Comparison of ENCODE assay signal across 8 mouse cellular contexts in the genomic region with DNA sequence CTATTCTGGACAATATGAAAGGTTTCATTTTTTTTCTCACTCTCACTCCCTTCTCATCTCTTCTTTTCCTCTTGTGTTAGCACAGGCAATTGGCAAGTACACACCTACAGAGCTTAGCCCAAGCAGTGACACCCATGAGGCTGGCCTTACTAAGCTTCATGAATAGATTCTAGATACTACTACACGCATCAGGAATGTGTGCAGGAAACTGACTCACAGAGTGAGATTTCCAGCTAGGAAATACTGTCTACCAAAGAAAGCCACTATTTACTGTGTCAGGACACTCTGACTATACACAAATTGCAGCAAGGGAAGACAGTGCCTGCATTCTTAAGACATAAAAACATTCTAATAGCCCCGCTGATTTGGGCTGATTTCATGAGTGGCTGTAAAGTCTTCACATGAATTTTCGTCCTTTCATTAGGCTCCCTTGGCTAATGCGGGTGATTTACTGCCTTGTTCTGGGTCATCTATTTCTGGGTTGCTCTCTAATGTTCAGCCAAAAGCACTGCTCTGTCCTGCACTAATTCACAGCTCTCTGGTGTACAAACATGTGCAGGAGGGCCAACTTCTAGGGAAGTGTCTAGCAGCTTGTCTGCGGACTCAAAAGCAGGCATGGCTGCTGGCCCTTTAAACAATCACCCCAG.
DNase-seq lines count a peak whose midpoint lies in the region; ATAC-seq and TF ChIP-seq lines count a peak whose summit lies in the region.

No protein-coding gene starts in this region.

- no peak overlapping the region for H3K4me3 ChIP-seq in midbrain, embryonic 16.5 days (ENCODE audit: low read depth, low read length)
- H3K4me3 ChIP-seq in midbrain, embryonic 15.5 days = no peak overlapping the region
- no peak overlapping the region for H3K4me3 ChIP-seq in heart, embryonic 16.5 days (ENCODE audit: low read length)
- H3K4me3 ChIP-seq in myocyte = no peak overlapping the region

- peak; percentile 9 for DNase-seq in cerebellum, adult 11-12 months
- DNase-seq in cerebellum, postnatal 10 days = no peak
- no peak for DNase-seq in spleen, postnatal 36 days (ENCODE audit: low spot score in 2 of 2)
- DNase-seq in right cerebral cortex, postnatal 25 days = no peak

- no peaks in the 10 kb centered on the region for H3K36me3 ChIP-seq in midbrain, embryonic 16.5 days (ENCODE audit: control insufficient read depth, insufficient read depth, low read length)
- no peaks in the 10 kb centered on the region for H3K36me3 ChIP-seq in midbrain, embryonic 15.5 days (replicated peaks)
- H3K36me3 ChIP-seq in heart, embryonic 16.5 days (ENCODE audit: control insufficient read depth, insufficient read depth) = peaks cover 18% of the 10 kb centered on the region
- H3K36me3 ChIP-seq in myocyte (ENCODE audit: control insufficient read depth, insufficient read depth) = no peaks in the 10 kb centered on the region

- H3K27me3 ChIP-seq in midbrain, embryonic 16.5 days (ENCODE audit: control insufficient read depth, insufficient read depth, low read depth, low read length) = no peaks in the 10 kb centered on the region
- no peaks in the 10 kb centered on the region for H3K27me3 ChIP-seq in midbrain, embryonic 15.5 days (replicated peaks)
- no peaks in the 10 kb centered on the region for H3K27me3 ChIP-seq in heart, embryonic 16.5 days (ENCODE audit: control insufficient read depth, insufficient read depth, low read length)
- no peaks in the 10 kb centered on the region for H3K27me3 ChIP-seq in myocyte (ENCODE audit: control insufficient read depth, insufficient read depth, insufficient read length)

- H3K79me2 ChIP-seq in myocyte (ENCODE audit: control insufficient read depth, insufficient read depth) = no peaks in the 10 kb centered on the region

- no peaks in the 10 kb centered on the region for H3K4me1 ChIP-seq in midbrain, embryonic 16.5 days (ENCODE audit: control insufficient read depth, insufficient read depth, low read length)
- no peaks in the 10 kb centered on the region for H3K4me1 ChIP-seq in midbrain, embryonic 15.5 days
- peaks cover 25% of the 10 kb centered on the region for H3K4me1 ChIP-seq in heart, embryonic 16.5 days (ENCODE audit: control insufficient read depth, insufficient read depth, low read length)

- no peak for TF ChIP-seq POLR2A in myocyte (IDR thresholded peaks at IDR 0.05; ENCODE audit: insufficient read length, low read depth)

- ATAC-seq in midbrain, embryonic 16.5 days = peak; percentile 38; the same call in 1 of the 2 replicates
- ATAC-seq in midbrain, embryonic 15.5 days (replicated peaks) = no peak
- peak; percentile 34; the same call in 1 of the 2 replicates for ATAC-seq in heart, embryonic 16.5 days (replicated peaks; ENCODE audit: extremely low read depth, insufficient read depth, low FRiP score)

- H3K9ac ChIP-seq in midbrain, embryonic 16.5 days (ENCODE audit: low read depth, low read length) = no peak overlapping the region
- H3K9ac ChIP-seq in midbrain, embryonic 15.5 days = no peak overlapping the region
- H3K9ac ChIP-seq in heart, embryonic 16.5 days (ENCODE audit: low read length) = peak overlapping the region; percentile 1; the same call in 1 of the 2 replicates

- no peak overlapping the region for H3K27ac ChIP-seq in midbrain, embryonic 16.5 days (ENCODE audit: low read length)
- H3K27ac ChIP-seq in midbrain, embryonic 15.5 days = no peak overlapping the region
- peak overlapping the region; percentile 78 for H3K27ac ChIP-seq in heart, embryonic 16.5 days (ENCODE audit: low read length)

- no peak overlapping the region for H3K4me2 ChIP-seq in midbrain, embryonic 16.5 days (ENCODE audit: low read length)
- H3K4me2 ChIP-seq in midbrain, embryonic 15.5 days = no peak overlapping the region
- no peak overlapping the region for H3K4me2 ChIP-seq in heart, embryonic 16.5 days (ENCODE audit: low read depth, low read length)
- H3K4me2 ChIP-seq in myocyte (ENCODE audit: low read depth) = peak overlapping the region; percentile 44

- no peak overlapping the region for H3ac ChIP-seq in myocyte (ENCODE audit: control insufficient read depth, insufficient read length)

- no peaks in the 10 kb centered on the region for H3K9me3 ChIP-seq in midbrain, embryonic 16.5 days (replicated peaks; ENCODE audit: control insufficient read depth, low read length, poor library complexity, severe bottlenecking)
- no peaks in the 10 kb centered on the region for H3K9me3 ChIP-seq in midbrain, embryonic 15.5 days
- H3K9me3 ChIP-seq in heart, embryonic 16.5 days (replicated peaks; ENCODE audit: control insufficient read depth, low read length) = no peaks in the 10 kb centered on the region

- WGBS in midbrain, embryonic 16.5 days = 71% methylated on average over 5 of the region's 5 CpGs
- 73% methylated on average over 5 of the region's 5 CpGs for WGBS in midbrain, embryonic 15.5 days
- WGBS in heart, embryonic 16.5 days = 35% methylated on average over 5 of the region's 5 CpGs

TF ChIP-seq in myocyte, 11 proteins besides CTCF, POLR2A, EP300 and RAD21:
- TF ChIP-seq MYOG (IDR thresholded peaks at IDR 0.05; ENCODE audit: control insufficient read depth in 1 of 3, insufficient read depth in 1 of 3, insufficient read length in 2 of 3, low read depth in 2 of 3) = no peak
- no peak for TF ChIP-seq MYOD1 (IDR thresholded peaks at IDR 0.05; ENCODE audit: control insufficient read depth in 1 of 3, insufficient read length in 2 of 3, low read depth in 2 of 3)
- no peak for TF ChIP-seq SRF (IDR thresholded peaks at IDR 0.05; ENCODE audit: control insufficient read depth, insufficient read length, low read depth)
- no peak for TF ChIP-seq E2F4 (IDR thresholded peaks at IDR 0.05; ENCODE audit: insufficient read depth)
- TF ChIP-seq TCF12 (IDR thresholded peaks at IDR 0.05; ENCODE audit: insufficient read depth, poor library complexity, severe bottlenecking) = no peak
- no peak for TF ChIP-seq REST (IDR thresholded peaks at IDR 0.05; ENCODE audit: insufficient read depth, insufficient read length)
- no peak for TF ChIP-seq CEBPB (IDR thresholded peaks at IDR 0.05; ENCODE audit: insufficient read depth, poor library complexity, severe bottlenecking)
- no peak for TF ChIP-seq USF1 (IDR thresholded peaks at IDR 0.05; ENCODE audit: low read depth)
- no peak for TF ChIP-seq MAX (IDR thresholded peaks at IDR 0.05; ENCODE audit: low read depth)
